Mouse (Mus musculus) left cerebral cortex, postnatal 36 days (tissue): ENCODE results near the gene Majin. TPM values are rescaled to one million over a fixed set of nuclear protein-coding genes. Genes with fewer than 3 reads are reported as not detected.
A peak's percentile ranks its signal among the peaks of the same experiment; 100 is the strongest.

Source experiments
- DNase-seq, 2 experiments: peaks; one replicate each; pipeline ENCODE4 v3.0.0; 2021 to 2022; ENCODE audit warnings: low spot score in 2 of 2, mixed read lengths in 1 of 2
- intact Hi-C: fragments of 180-260 bp; cut with DNase I; formaldehyde crosslinking; loops from one replicate; pipeline ENCODE4 v1.15.1; 2025
- total RNA-seq, 2 experiments: library from RNA; stranded (reverse); gene quantifications; 2 replicates each; pipeline ENCODE4 v1.2.3; 2021

Majin gene
- total RNA-seq, 2 experiments from 2014 or later: 0.32 TPM; not detected in 1

- intact Hi-C loops: loop anchor here (10.0 kb wide), 1 partner anchor 697 kb away; the partner anchor contains the start of genes Bad and Gpr137
- DNase-seq: no peak
These were observed 63.5 kb downstream of the Majin start for GRCm38 (mm10) chr19:6247526-6248300.

- DNase-seq: no peak
- intact Hi-C loops: no loop called here
These were observed 68.8 kb downstream of the Majin start for GRCm38 (mm10) chr19:6253021-6253420.

DNA sequence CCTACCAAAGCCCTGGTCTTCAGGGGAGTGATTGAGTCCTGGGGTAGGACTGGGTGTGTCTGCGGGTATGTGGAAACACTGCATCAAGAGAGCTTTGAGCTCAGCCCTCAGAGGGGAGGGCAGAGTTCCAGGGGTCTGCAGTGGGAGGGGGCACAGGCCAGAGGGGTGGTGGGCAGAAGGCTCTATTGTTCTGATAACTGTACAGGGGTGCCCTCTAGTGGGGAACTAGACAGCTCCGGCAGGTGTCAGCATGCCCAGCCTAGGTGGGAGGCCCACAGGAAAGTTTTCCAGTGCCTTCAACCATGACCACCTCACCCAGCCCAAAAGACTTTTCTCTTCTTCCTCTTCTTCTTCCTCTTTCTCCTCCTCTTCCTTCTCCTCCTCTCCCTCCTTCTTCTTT is 76.2 kb downstream of the Majin start:
- intact Hi-C loops: no loop called here
- no peak for DNase-seq

DNA sequence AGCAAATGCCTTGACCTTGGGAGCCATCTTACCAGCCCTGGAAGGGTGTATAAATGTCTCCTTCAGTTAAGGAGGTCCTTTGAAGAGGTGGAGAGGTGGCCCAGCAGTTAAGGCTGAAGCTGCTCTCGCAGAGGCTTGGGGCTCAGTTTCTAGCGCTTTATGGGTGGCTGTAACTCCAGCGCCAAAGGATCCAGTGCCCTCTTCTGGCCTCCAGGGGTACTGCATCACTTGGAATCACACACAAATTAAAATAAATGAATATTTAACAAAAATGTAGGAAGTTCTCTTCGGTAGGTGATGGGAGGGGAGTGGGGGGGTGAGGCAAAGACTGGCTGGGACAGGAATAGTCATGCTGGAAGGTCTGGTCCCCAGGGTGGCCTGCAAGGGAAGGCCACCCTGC is 76.8 kb downstream of the Majin start:
- DNase-seq: no peak
- intact Hi-C loops: no loop called here

DNA sequence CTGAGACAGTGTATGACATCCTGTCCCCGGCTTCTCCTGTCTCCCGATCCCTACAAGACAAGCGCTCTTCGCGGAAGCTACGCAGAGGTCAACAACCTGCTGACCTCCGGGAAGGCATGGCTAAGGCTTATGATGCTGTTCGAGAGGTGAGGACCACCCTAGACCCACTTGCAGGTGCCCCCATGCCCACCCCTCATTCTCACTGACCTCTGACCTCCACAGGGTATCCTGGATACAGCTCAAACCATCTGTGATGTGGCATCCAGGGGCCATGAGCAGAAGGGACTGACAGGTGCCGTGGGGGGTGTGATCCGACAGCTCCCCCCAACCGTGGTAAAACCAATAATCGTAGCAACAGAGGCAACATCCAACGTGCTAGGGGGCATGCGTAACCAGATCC is 77.2 kb downstream of the Majin start:
- intact Hi-C loops: no loop called here
- no peak for DNase-seq

- intact Hi-C loops: no loop called here
- peak in 1 of 2 experiments; percentile 45 for DNase-seq
These were observed 78.0 kb downstream of the Majin start for GRCm38 (mm10) chr19:6262222-6262621.

- intact Hi-C loops: no loop called here
- no peak for DNase-seq
These were observed 78.7 kb downstream of the Majin start for GRCm38 (mm10) chr19:6262839-6263433.

- intact Hi-C loops: loop anchor here (2.0 kb wide), 1 partner anchor 67 kb away; no protein-coding TSS in a partner anchor
- DNase-seq: peak; percentile 36 to 52
These were observed 80.0 kb downstream of the Majin start for GRCm38 (mm10) chr19:6264200-6264599.

GRCm38 (mm10) chr19:6264945-6265344 is 80.8 kb downstream of the Majin start:
- intact Hi-C loops: loop anchor here (2.0 kb wide), 1 partner anchor 66 kb away; no protein-coding TSS in a partner anchor
- no peak for DNase-seq

GRCm38 (mm10) chr19:6265727-6266182 is 81.6 kb downstream of the Majin start:
- no peak for DNase-seq
- intact Hi-C loops: loop anchor here (2.0 kb wide), 1 partner anchor 65 kb away; no protein-coding TSS in a partner anchor

DNA sequence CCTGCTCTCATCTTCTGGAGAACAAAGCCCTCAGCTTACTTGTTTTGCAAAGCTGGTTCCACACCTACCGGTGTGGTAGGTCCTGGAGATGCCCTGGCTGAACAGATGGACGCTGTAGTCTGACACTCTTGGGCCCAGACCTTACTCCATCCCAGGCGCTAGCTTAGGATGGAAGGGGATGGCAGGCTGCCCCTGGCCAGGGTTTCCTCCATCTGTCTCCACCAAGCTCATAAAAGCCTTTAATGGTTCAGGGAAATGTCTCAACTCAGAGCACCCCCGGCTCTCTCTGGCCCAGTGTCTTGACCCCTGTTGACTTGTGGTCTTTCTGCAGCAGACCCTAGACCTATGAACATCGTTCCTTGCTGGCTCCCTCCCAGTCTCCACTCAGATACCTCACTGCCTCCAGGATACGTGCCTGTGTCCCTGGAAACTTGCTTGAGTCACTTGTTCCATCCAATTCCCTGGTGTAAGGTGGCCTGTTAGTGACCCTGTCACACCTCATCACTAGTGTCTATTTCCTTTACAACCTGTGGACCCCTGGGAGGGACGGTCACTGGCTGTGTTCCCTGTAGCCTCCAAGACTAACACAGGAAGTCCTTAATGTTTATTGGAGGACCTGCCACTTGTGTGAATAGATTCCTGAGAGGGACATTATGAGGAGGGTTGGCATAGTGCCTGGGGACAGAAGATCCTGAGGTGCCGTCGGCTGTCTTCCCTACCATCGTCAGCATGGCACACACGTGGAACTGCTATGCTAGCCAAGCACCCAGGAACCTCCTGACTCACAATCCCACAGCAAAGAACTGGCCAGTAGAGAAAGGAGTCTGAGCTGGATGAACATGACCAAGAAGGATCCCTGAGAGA is 83.3 kb downstream of the Majin start:
- no peak for DNase-seq
- intact Hi-C loops: loop anchor here (1.0 kb wide), 1 partner anchor 38 kb away; no protein-coding TSS in a partner anchor

DNA sequence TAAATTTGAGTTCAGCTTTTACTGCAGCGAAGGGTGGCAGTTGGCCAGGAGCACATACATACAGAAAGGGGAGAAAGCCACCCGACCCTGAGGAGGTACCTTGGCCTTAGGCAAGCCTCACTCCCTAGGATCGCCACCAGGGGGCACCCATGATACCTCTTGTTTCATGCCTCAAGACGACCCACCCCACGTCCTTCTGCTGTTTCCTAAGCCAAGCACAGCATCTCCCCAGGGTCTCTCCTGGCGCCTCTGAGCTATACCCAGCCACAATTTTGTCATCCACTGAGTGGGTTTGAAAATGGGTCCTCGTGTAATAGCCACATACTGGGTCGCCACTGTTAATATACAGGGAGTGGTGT is 84.0 kb downstream of the Majin start:
- intact Hi-C loops: loop anchor here (1.0 kb wide), 1 partner anchor 37 kb away; no protein-coding TSS in a partner anchor
- DNase-seq: peak; percentile 74 to 77

DNA sequence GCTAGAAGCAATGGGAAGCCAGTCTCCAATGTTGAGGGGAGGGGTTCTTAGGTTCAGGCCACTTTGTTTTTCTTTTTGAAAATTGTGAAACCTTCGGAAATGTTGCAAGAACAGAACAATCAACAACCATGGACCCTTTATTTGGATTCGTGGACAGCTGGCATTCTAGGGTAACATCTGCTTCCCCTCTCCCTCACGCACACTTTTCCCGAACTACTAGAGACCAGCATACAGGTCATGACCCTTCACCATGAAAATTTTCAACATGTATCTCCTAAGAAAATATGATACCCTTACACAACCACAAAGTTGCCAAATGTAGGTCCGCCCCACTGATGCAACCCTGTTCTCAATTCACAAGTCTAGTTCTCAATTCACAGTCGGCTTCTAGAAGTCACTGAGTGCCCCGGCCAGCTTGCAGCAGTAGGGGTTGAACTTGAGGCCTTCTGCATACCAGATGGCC is 84.5 kb downstream of the Majin start:
- DNase-seq: no peak
- intact Hi-C loops: loop anchor here (1.0 kb wide), 1 partner anchor 37 kb away; no protein-coding TSS in a partner anchor

- DNase-seq: no peak
- intact Hi-C loops: no loop called here
These were observed 85.7 kb downstream of the Majin start for GRCm38 (mm10) chr19:6269798-6270475.

DNA sequence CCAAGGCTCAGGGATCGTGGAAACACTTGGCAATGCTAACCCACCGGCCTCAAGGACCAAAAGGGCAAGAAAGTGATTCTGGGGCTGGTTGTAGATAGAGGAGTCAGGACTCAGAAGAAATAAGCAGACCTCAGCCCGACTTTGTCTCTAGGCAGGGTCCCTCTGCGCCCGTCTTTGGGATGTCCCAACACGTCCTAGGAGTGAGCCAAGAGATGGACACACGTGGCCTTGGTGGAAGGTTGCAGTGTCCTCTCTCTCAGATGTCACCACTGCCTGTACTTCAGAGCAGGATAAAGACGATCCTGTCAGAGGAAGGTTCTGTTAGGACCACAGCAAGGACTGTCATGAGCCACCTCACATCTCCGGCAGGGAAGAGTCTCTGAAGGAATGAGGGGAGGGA is 86.5 kb downstream of the Majin start:
- no peak for DNase-seq
- intact Hi-C loops: no loop called here

DNA sequence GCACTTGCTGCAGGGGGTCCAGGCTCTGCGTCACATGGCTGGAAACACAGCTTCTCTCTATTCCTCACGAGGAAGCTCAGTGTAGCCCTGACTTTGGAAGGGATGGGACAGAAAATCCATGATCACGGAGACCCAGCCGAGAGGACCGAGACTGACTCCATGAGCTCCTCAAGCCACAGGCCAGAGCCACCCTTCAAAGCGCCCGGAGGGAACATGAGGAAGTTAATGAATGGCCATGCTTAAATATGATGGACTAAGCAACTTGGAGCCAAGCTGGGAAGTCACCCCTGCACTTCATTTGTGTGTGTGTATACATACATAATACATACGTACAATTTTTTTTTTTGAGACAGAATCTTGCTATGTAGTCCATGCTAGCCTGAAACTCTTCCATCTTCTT is 87.0 kb downstream of the Majin start:
- intact Hi-C loops: no loop called here
- DNase-seq: no peak

- DNase-seq: no peak
- intact Hi-C loops: no loop called here
These were observed 87.9 kb downstream of the Majin start for GRCm38 (mm10) chr19:6272053-6272452.

DNA sequence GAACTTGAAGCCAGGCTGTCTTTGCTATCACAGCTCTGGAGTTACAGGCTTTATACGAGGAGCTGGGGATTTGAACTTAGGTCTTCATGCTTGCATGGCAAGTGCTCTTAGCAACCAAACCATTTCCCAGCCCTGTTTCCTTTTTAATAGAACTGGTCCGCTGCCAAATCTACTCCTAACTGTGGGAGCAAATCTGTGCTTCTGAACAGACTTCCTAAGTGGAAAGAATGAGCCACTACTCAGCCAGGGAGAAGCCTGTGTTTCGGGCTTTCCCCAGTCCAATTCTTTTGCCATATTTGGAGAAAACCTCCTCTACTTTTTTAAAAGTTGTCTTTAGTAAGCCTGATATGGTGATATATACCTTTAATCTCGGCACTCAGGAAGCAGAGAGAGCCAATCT is 88.5 kb downstream of the Majin start:
- no peak for DNase-seq
- intact Hi-C loops: no loop called here

DNA sequence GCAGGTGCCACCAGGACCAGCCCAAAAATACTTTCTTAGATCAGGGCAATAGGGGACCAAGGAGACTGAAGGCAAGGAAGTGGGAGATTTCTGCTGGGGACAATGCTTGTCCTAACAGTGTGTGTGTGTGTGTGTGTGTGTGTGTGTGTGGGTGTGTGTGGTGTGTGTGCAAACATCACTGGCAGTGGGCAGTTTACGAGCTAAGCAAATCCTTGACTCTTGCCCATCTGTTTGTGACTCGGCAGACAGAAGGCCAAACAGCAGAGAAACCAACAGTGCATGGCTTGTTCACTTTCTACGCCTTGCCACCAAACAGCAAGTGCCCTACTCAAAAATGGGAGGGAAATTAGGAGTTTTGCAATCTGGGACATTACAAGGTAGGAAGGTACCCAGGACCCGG is 89.4 kb downstream of the Majin start:
- DNase-seq: no peak
- intact Hi-C loops: no loop called here
